Mouse (Mus musculus) embryonic fibroblast, embryonic 13.5 days (primary cell): ENCODE data around the gene Prss38.

Experiments used
- CTCF ChIP-seq: IDR thresholded peaks from 2 replicates; pipeline ENCODE4 v1.5.1; 2011; ENCODE audit warnings: mild to moderate bottlenecking, control low read depth, low read length, moderate library complexity, borderline replicate concordance; ENCODE audit not compliant: insufficient read depth
- POLR2A ChIP-seq: IDR thresholded peaks from 2 replicates; pipeline ENCODE4 v1.6.1; 2011; ENCODE audit warnings: low read depth, mild to moderate bottlenecking, control low read depth, low read length, moderate library complexity

- TF ChIP-seq CTCF = no peak
- TF ChIP-seq POLR2A = no peak
Measured at GRCm38 (mm10) chr11:59390470-59390869, 15.0 kb upstream of the Prss38 start.
